8 mouse cellular contexts compared by ENCODE assay signal in the genomic region with DNA sequence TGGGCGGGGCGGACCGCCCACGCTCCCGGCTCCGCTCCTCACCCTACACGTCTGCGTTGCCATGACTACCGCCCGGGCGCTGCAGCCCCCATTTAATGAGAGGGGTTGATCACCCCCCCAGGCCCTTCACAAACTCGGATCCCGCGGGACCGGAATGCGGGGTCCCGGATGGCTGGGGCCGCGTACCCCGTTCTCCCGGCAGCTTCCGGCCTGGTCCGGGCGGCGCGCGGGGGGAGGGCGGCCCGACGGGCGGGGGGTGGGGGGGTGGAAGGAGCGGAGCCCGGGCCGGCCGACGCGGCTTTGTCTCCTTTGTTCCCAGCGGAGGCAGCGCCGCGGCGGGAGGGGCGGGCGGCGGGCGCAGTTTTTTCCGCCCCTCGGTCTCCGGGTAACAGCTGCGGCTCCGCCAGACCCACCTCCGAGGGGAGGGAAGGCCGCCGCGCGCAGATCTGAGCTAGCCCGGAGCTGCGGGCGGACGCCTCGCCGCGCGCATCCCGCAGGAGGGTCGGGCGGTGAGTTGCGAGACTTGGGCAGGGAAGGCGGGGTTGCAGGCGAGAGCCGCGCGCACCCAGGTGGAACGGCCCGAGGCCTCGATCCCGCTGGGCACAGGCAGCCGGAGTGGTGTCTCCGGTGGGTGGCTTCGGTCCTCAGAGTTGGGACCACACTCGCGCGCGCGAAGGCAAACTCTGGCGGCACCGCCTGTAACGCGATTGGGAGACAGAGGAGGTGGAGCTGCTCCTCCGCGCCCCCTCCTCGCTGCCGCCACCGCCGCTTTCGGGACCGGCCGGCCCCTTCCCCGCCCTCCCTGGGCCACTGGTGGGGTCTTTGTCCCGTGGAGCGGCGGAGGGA. TPM values are rescaled to one million over a fixed set of nuclear protein-coding genes. Genes with fewer than 3 reads are reported as not detected.
DNase-seq lines count a peak whose midpoint lies in the region; ATAC-seq lines count a peak whose summit lies in the region.

Gene Plxnb1 (plus strand): TSS at position 253 of the 846 bp plus-strand sequence.

- peak within 1 kb of the TSS; percentile 84 for H3K4me2 ChIP-seq in embryonic facial prominence, embryonic 15.5 days (replicated peaks)
- peak within 1 kb of the TSS; percentile 81 for H3K4me2 ChIP-seq in heart, embryonic 16.5 days (ENCODE audit: low read depth, low read length)
- H3K4me2 ChIP-seq in liver, embryonic 16.5 days (ENCODE audit: low read depth, low read length), result peak within 1 kb of the TSS; percentile 62
- H3K4me2 ChIP-seq in neural tube, embryonic 13.5 days, result peak within 1 kb of the TSS; percentile 97

- WGBS in embryonic facial prominence, embryonic 15.5 days, result under 1% methylated on average over 87 of the region's 102 CpGs
- 0% methylated on average over 73 of the region's 102 CpGs for WGBS in heart, embryonic 16.5 days
- under 1% methylated on average over 79 of the region's 102 CpGs for WGBS in liver, embryonic 16.5 days (ENCODE audit: insufficient replicate concordance)
- under 1% methylated on average over 98 of the region's 102 CpGs for WGBS in neural tube, embryonic 13.5 days

- H3K9me3 ChIP-seq in embryonic facial prominence, embryonic 15.5 days (replicated peaks), result no peaks in the 10 kb centered on the region
- H3K9me3 ChIP-seq in heart, embryonic 16.5 days (replicated peaks; ENCODE audit: control insufficient read depth, low read length), result no peaks in the 10 kb centered on the region
- no peaks in the 10 kb centered on the region for H3K9me3 ChIP-seq in liver, embryonic 16.5 days (replicated peaks; ENCODE audit: control insufficient read depth, low read length)
- no peaks in the 10 kb centered on the region for H3K9me3 ChIP-seq in neural tube, embryonic 13.5 days

- peak within 1 kb of the TSS; percentile 82 for H3K9ac ChIP-seq in embryonic facial prominence, embryonic 15.5 days
- peak within 1 kb of the TSS; percentile 89 for H3K9ac ChIP-seq in heart, embryonic 16.5 days (ENCODE audit: low read length)
- peak within 1 kb of the TSS; percentile 58 for H3K9ac ChIP-seq in liver, embryonic 16.5 days (ENCODE audit: low read depth, low read length)
- H3K9ac ChIP-seq in neural tube, embryonic 13.5 days, result peak within 1 kb of the TSS; percentile 95

- H3K4me3 ChIP-seq in embryonic facial prominence, embryonic 15.5 days (replicated peaks), result peak within 1 kb of the TSS; percentile 76
- H3K4me3 ChIP-seq in heart, embryonic 16.5 days (ENCODE audit: low read length), result peak within 1 kb of the TSS; percentile 73
- peak within 1 kb of the TSS; percentile 59 for H3K4me3 ChIP-seq in liver, embryonic 16.5 days (ENCODE audit: low read depth, low read length)
- H3K4me3 ChIP-seq in neural tube, embryonic 13.5 days, result peak within 1 kb of the TSS; percentile 63

- DNase-seq in adrenal gland, postnatal 4 days (ENCODE audit: low spot score in 2 of 2), result peak; percentile 54 to 56
- peak; percentile 64 to 78 for DNase-seq in kidney, postnatal 36 days
- DNase-seq in thymus, postnatal 10 days (ENCODE audit: low spot score in 2 of 2), result peak; percentile 64 to 70

- peak; percentile 59 for ATAC-seq in CD4-positive, CD25-positive, alpha-beta regulatory T cell, adult 4 months
- peak; percentile 64 for ATAC-seq in embryonic facial prominence, embryonic 15.5 days (ENCODE audit: insufficient number of reproducible peaks, low FRiP score, low TSS enrichment, low read depth)
- peak; percentile 30 for ATAC-seq in heart, embryonic 16.5 days (replicated peaks; ENCODE audit: extremely low read depth, insufficient read depth, low FRiP score)
- ATAC-seq in liver, embryonic 16.5 days (ENCODE audit: low read depth), result peak; percentile 28
- ATAC-seq in neural tube, embryonic 13.5 days (ENCODE audit: low read depth), result peak; percentile 69

- peaks cover 18% of the 10 kb centered on the region; the same call in 1 of the 2 replicates for H3K36me3 ChIP-seq in embryonic facial prominence, embryonic 15.5 days
- 0 out of 2 replicates have a peak, but pooled peaks cover 3% of the 10 kb centered on the region for H3K36me3 ChIP-seq in heart, embryonic 16.5 days (ENCODE audit: control insufficient read depth, insufficient read depth)
- H3K36me3 ChIP-seq in liver, embryonic 16.5 days (ENCODE audit: control insufficient read depth, insufficient read depth), result no peaks in the 10 kb centered on the region; the same call in 1 of the 2 replicates
- peaks cover 34% of the 10 kb centered on the region for H3K36me3 ChIP-seq in neural tube, embryonic 13.5 days

- peaks cover 66% of the 10 kb centered on the region for H3K4me1 ChIP-seq in embryonic facial prominence, embryonic 15.5 days
- peaks cover 56% of the 10 kb centered on the region for H3K4me1 ChIP-seq in heart, embryonic 16.5 days (ENCODE audit: control insufficient read depth, insufficient read depth, low read length)
- peaks cover 3% of the 10 kb centered on the region for H3K4me1 ChIP-seq in liver, embryonic 16.5 days (ENCODE audit: control insufficient read depth, low read depth, low read length)
- H3K4me1 ChIP-seq in neural tube, embryonic 13.5 days (replicated peaks), result peaks cover 54% of the 10 kb centered on the region

- H3K27ac ChIP-seq in embryonic facial prominence, embryonic 15.5 days (replicated peaks), result peak within 1 kb of the TSS; percentile 99
- peak within 1 kb of the TSS; percentile 97 for H3K27ac ChIP-seq in heart, embryonic 16.5 days (ENCODE audit: low read length)
- peak within 1 kb of the TSS; percentile 81 for H3K27ac ChIP-seq in liver, embryonic 16.5 days (ENCODE audit: low read length)
- peak within 1 kb of the TSS; percentile 100 for H3K27ac ChIP-seq in neural tube, embryonic 13.5 days (replicated peaks)

- no peaks in the 10 kb centered on the region for H3K27me3 ChIP-seq in embryonic facial prominence, embryonic 15.5 days
- no peaks in the 10 kb centered on the region for H3K27me3 ChIP-seq in heart, embryonic 16.5 days (ENCODE audit: control insufficient read depth, insufficient read depth, low read length)
- peaks cover 37% of the 10 kb centered on the region for H3K27me3 ChIP-seq in liver, embryonic 16.5 days (ENCODE audit: control insufficient read depth, insufficient read depth, low read depth, low read length)
- H3K27me3 ChIP-seq in neural tube, embryonic 13.5 days, result no peaks in the 10 kb centered on the region

RNA-seq across cellular contexts. Expression of gene Plxnb1, which starts in this region (rescaled TPM):
- polyA plus RNA-seq in CD4-positive, CD25-positive, alpha-beta regulatory T cell, adult 4 months (2017; shearing (Covaris generic)), result 1 to 10 TPM in 1 of 2 experiments, under 1 TPM in 1; 0.94 to 1.2 TPM
- 100 to 1,000 TPM; 152 to 161 TPM for total RNA-seq in adrenal gland, postnatal 4 days (2021)
- polyA plus RNA-seq in embryonic facial prominence, embryonic 15.5 days (2015; fragmentation: Nextera tagmentation; extraction: Ambion mirVana), result 14.4 and 15.7 TPM in 2 replicates
- 7.8 and 8.8 TPM in 2 replicates for polyA plus RNA-seq in heart, embryonic 16.5 days (2015; fragmentation: Nextera tagmentation; extraction: Ambion mirVana)
- 4.9 and 6.3 TPM in 2 replicates for polyA plus RNA-seq in liver, embryonic 16.5 days (2015; fragmentation: Nextera tagmentation; extraction: Ambion mirVana)
- polyA plus RNA-seq in neural tube, embryonic 13.5 days (2015; fragmentation: Nextera tagmentation; extraction: Ambion mirVana), result 19.9 and 22.2 TPM in 2 replicates

Comparison
In these comparisons a context has a peak if more than half of its experiments do, and no peak if none do; other contexts are left out.
1. Peak in every context shown above with its lines: DNase-seq, ATAC-seq, H3K4me3 ChIP-seq and H3K27ac ChIP-seq.